32 mouse cellular contexts compared by ENCODE assay signal in genomic region chr4:152260451-152260850, GRCm38 (mm10). TPM values are rescaled to one million over a fixed set of nuclear protein-coding genes. Genes with fewer than 3 reads are reported as not detected.
DNase-seq lines count a peak whose midpoint lies in the region; ATAC-seq and TF ChIP-seq lines count a peak whose summit lies in the region.
"Had no signal": no experiment of that assay in that cellular context is flagged by ENCODE, and none has a peak within 500 bp of the region (broad histone marks: within the 10 kb centered on the region; RNA-seq: fewer than 3 reads in every experiment).

No protein-coding gene starts in this region.

- H3K4me2 ChIP-seq in heart, embryonic 13.5 days: no peak overlapping the region
- no peak overlapping the region for H3K4me2 ChIP-seq in heart, embryonic 12.5 days
- peak overlapping the region; percentile 8 for H3K4me2 ChIP-seq in myocyte (ENCODE audit: low read depth)
- H3K4me2 ChIP-seq: embryonic facial prominence, embryonic 13.5 days; hindbrain, embryonic 14.5 days; limb, embryonic 12.5 days; liver, embryonic 11.5 days; midbrain, embryonic 15.5 days; neural tube, embryonic 13.5 days had no signal

- H3K9me3 ChIP-seq in heart, embryonic 13.5 days: no peaks in the 10 kb centered on the region
- no peaks in the 10 kb centered on the region for H3K9me3 ChIP-seq in heart, embryonic 12.5 days (replicated peaks)
- H3K9me3 ChIP-seq in E14TG2a.4 (ENCODE audit: low read length): no peaks in the 10 kb centered on the region
- H3K9me3 ChIP-seq: embryonic facial prominence, embryonic 13.5 days; G1E; limb, embryonic 12.5 days; midbrain, embryonic 15.5 days; neural tube, embryonic 13.5 days had no signal

- no peaks in the 10 kb centered on the region for H3K27me3 ChIP-seq in heart, embryonic 13.5 days (replicated peaks)
- H3K27me3 ChIP-seq in heart, embryonic 12.5 days (replicated peaks): no peaks in the 10 kb centered on the region
- H3K27me3 ChIP-seq in E14TG2a.4 (ENCODE audit: insufficient read depth, low read length) (no peaks in the 10 kb centered on the region), myocyte (ENCODE audit: control insufficient read depth, insufficient read depth, insufficient read length) (no peaks in the 10 kb centered on the region)
- H3K27me3 ChIP-seq: embryonic facial prominence, embryonic 13.5 days; midbrain, embryonic 15.5 days; neural tube, embryonic 13.5 days had no signal

- H3K27ac ChIP-seq in heart, embryonic 13.5 days (replicated peaks): 0 out of 2 replicates have a peak overlapping the region, but pooled peaks have one; percentile 96
- no peak overlapping the region for H3K27ac ChIP-seq in heart, embryonic 12.5 days (ENCODE audit: poor library complexity, severe bottlenecking)
- no peak overlapping the region for H3K27ac ChIP-seq in layer of hippocampus, adult 2 months
- H3K27ac ChIP-seq: embryonic facial prominence, embryonic 13.5 days; gastrocnemius, adult 2 months; hindbrain, embryonic 14.5 days; limb, embryonic 12.5 days; midbrain, embryonic 15.5 days; neural tube, embryonic 13.5 days had no signal

- H3K36me3 ChIP-seq in heart, embryonic 13.5 days: peaks cover 21% of the 10 kb centered on the region
- H3K36me3 ChIP-seq in heart, embryonic 12.5 days: peaks cover 16% of the 10 kb centered on the region
- H3K36me3 ChIP-seq in E14TG2a.4 (ENCODE audit: insufficient read depth, low read length) (peaks cover 43% of the 10 kb centered on the region), myocyte (ENCODE audit: control insufficient read depth, insufficient read depth) (no peaks in the 10 kb centered on the region)
- H3K36me3 ChIP-seq: limb, embryonic 12.5 days; midbrain, embryonic 15.5 days had no signal

- peaks cover 98% of the 10 kb centered on the region for H3K4me1 ChIP-seq in heart, embryonic 13.5 days
- H3K4me1 ChIP-seq in heart, embryonic 12.5 days (replicated peaks): peaks cover 85% of the 10 kb centered on the region
- peaks cover 58% of the 10 kb centered on the region for H3K4me1 ChIP-seq in E14TG2a.4 (replicated peaks; ENCODE audit: low read depth, low read length)

- peak; percentile 13 for TF ChIP-seq POLR2A in myocyte (IDR thresholded peaks at IDR 0.05; ENCODE audit: insufficient read length, low read depth)

- no peak for ATAC-seq in heart, embryonic 13.5 days (ENCODE audit: extremely low read depth, insufficient number of reproducible peaks, low FRiP score, low TSS enrichment)
- ATAC-seq in heart, embryonic 12.5 days (ENCODE audit: insufficient number of reproducible peaks, low FRiP score): no peak
- ATAC-seq: forebrain, embryonic 14.5 days; liver, postnatal 0 days; midbrain, embryonic 15.5 days had no signal

- H3K79me2 ChIP-seq in myocyte (ENCODE audit: control insufficient read depth, insufficient read depth): no peaks in the 10 kb centered on the region

- no peak overlapping the region for H3K4me3 ChIP-seq in heart, embryonic 13.5 days
- H3K4me3 ChIP-seq in heart, embryonic 12.5 days: no peak overlapping the region
- H3K4me3 ChIP-seq in E14TG2a.4 (replicated peaks; ENCODE audit: low read length) (0 out of 2 replicates have a peak overlapping the region, but pooled peaks have one; percentile 62), myocyte (no peak overlapping the region)
- H3K4me3 ChIP-seq in layer of hippocampus, adult 2 months: no peak overlapping the region
- H3K4me3 ChIP-seq: embryonic facial prominence, embryonic 13.5 days; gastrocnemius, adult 2 months; limb, embryonic 12.5 days; midbrain, embryonic 15.5 days; neural tube, embryonic 13.5 days had no signal

- no peak overlapping the region for H3ac ChIP-seq in myocyte (ENCODE audit: control insufficient read depth, insufficient read length)

- WGBS in heart, embryonic 13.5 days: 86% methylated on average over 8 of the region's 8 CpGs
- WGBS in heart, embryonic 12.5 days: 90% methylated on average over 8 of the region's 8 CpGs

- H3K9ac ChIP-seq in heart, embryonic 13.5 days: no peak overlapping the region
- no peak overlapping the region for H3K9ac ChIP-seq in heart, embryonic 12.5 days
- H3K9ac ChIP-seq: embryonic facial prominence, embryonic 13.5 days; hindbrain, embryonic 14.5 days; limb, embryonic 12.5 days; liver, postnatal 0 days; midbrain, embryonic 15.5 days; neural tube, embryonic 13.5 days had no signal

- TF ChIP-seq CTCF in E14TG2a.4 (conservative IDR thresholded peaks at IDR 0.05; ENCODE audit: low read length): no peak
- no peak for TF ChIP-seq CTCF in layer of hippocampus, adult 2 months (conservative IDR thresholded peaks at IDR 0.05)

- DNase-seq in adrenal gland, postnatal 14 days: peak; percentile 44
- DNase-seq in layer of hippocampus, adult 2 months (ENCODE audit: low spot score in 2 of 2): no peak
- no peak for DNase-seq in cerebellum, postnatal 4 days (ENCODE audit: low spot score in 2 of 2)
- DNase-seq: cerebellum, adult 18-20 months; cerebellum, postnatal 14 days; gastrocnemius, adult 2 months; heart, postnatal 4 days; kidney, adult 8-10 months; kidney, postnatal 14 days; liver, postnatal 0 days; lung, postnatal 10 days; retina, postnatal 1 day; right cerebral cortex, postnatal 25 days; spleen, adult 18-20 months had no signal

TF ChIP-seq in myocyte, 11 proteins besides CTCF, POLR2A, EP300 and RAD21:
- no peak for TF ChIP-seq POLR2AphosphoS2 (IDR thresholded peaks at IDR 0.05; ENCODE audit: insufficient read length, low read depth)
- TF ChIP-seq REST (IDR thresholded peaks at IDR 0.05; ENCODE audit: insufficient read depth, insufficient read length): no peak
- TF ChIP-seq MYOD1 (IDR thresholded peaks at IDR 0.05; ENCODE audit: control insufficient read depth in 1 of 3, insufficient read length in 2 of 3, low read depth in 2 of 3): peak in 1 of 3 experiments; percentile 33
- TF ChIP-seq CEBPB (IDR thresholded peaks at IDR 0.05; ENCODE audit: insufficient read depth, poor library complexity, severe bottlenecking): peak; percentile 83; the same call in 1 of the 2 replicates
TF ChIP-seq in myocyte: peak in this region for 2.

RNA-seq across cellular contexts. Expression of gene Gpr153, which starts 13.6 kb away (rescaled TPM):
- 9.2 and 9.6 TPM in 2 replicates for polyA plus RNA-seq in heart, embryonic 13.5 days (2015; fragmentation: Nextera tagmentation; extraction: Ambion mirVana)
- polyA plus RNA-seq in heart, embryonic 12.5 days (2016; fragmentation: Nextera tagmentation; extraction: Ambion mirVana): 11.9 and 14.0 TPM in 2 replicates
- 7.2 and 7.5 TPM in 2 replicates for total RNA-seq in adrenal gland, postnatal 14 days (2021)
- polyA plus RNA-seq in myocyte (2012; fragmentation: generic; extraction: Trizol): 6.5 TPM
- 1 to 10 TPM; 5.6 to 6.4 TPM for total RNA-seq in layer of hippocampus, adult 2 months (2021)

RNA-seq across cellular contexts. Expression of gene Hes3, which starts 31.0 kb away (rescaled TPM):
- not detected in 2 replicates for polyA plus RNA-seq in heart, embryonic 13.5 days (2015; fragmentation: Nextera tagmentation; extraction: Ambion mirVana)
- not detected in 2 replicates for polyA plus RNA-seq in heart, embryonic 12.5 days (2016; fragmentation: Nextera tagmentation; extraction: Ambion mirVana)
- total RNA-seq in adrenal gland, postnatal 14 days (2021): not detected in 2 replicates
- 0.02 TPM for polyA plus RNA-seq in myocyte (2012; fragmentation: generic; extraction: Trizol)
- total RNA-seq in layer of hippocampus, adult 2 months (2021): not detected
- total RNA-seq: G1E; gastrocnemius, adult 2 months; heart, postnatal 4 days; layer of hippocampus, adult 8-10 months; megakaryocyte progenitor cell, adult 5-6 weeks had no signal
- polyA plus RNA-seq: embryonic facial prominence, embryonic 13.5 days; forebrain, embryonic 14.5 days; G1E; gonadal fat pad, adult 2 months; heart, embryonic 14.5 days; intestine, embryonic 14.5 days; limb, embryonic 12.5 days; liver, embryonic 11.5 days; liver, postnatal 0 days had no signal

RNA-seq across cellular contexts. Expression of gene Icmt, which starts 36.6 kb away (rescaled TPM):
- 16.8 and 19.7 TPM in 2 replicates for polyA plus RNA-seq in heart, embryonic 13.5 days (2015; fragmentation: Nextera tagmentation; extraction: Ambion mirVana)
- 24.0 and 25.4 TPM in 2 replicates for polyA plus RNA-seq in heart, embryonic 12.5 days (2016; fragmentation: Nextera tagmentation; extraction: Ambion mirVana)
- 36.9 and 39.6 TPM in 2 replicates for total RNA-seq in adrenal gland, postnatal 14 days (2021)
- polyA plus RNA-seq in myocyte (2012; fragmentation: generic; extraction: Trizol): 30.8 TPM
- total RNA-seq in layer of hippocampus, adult 2 months (2021): 10 to 100 TPM; 42.3 to 43.0 TPM

RNA-seq across cellular contexts. Expression of gene Rnf207, which starts 58.3 kb away (rescaled TPM):
- polyA plus RNA-seq in heart, embryonic 13.5 days (2015; fragmentation: Nextera tagmentation; extraction: Ambion mirVana): 71.2 and 73.2 TPM in 2 replicates
- 56.5 and 62.1 TPM in 2 replicates for polyA plus RNA-seq in heart, embryonic 12.5 days (2016; fragmentation: Nextera tagmentation; extraction: Ambion mirVana)
- 0.26 TPM in 1 of 2 replicates, not detected in the other for total RNA-seq in adrenal gland, postnatal 14 days (2021)
- polyA plus RNA-seq in myocyte (2012; fragmentation: generic; extraction: Trizol): 0.52 TPM
- total RNA-seq in layer of hippocampus, adult 2 months (2021): 1 to 10 TPM; 6.5 to 7.7 TPM
- total RNA-seq: gastrocnemius, adult 2 months had no signal
- polyA plus RNA-seq: G1E; thymus, postnatal 0 days had no signal
